17 mouse cellular contexts compared by ENCODE assay signal in the genomic region with DNA sequence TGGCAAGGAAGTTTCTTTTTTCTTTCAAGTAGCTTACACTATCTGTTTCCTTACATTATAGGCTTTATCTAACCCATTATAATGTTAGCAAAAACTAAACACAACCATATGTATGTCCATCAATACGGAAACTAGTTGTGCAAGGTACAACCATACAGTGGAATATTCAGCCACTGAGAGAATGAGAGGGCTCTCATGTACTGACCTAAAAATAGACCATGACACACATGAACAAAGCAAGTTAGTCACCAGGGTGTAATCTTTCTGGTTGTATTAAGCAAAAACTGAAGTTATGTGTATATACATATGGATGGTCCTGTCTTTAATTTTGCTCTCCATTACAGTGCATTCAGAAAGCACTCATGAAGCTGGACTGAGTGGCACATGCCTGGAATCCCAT.
"Had no signal": no experiment of that assay in that cellular context is flagged by ENCODE, and none has a peak within 500 bp of the region (broad histone marks: within the 10 kb centered on the region; RNA-seq: fewer than 3 reads in every experiment).

No protein-coding gene starts in this region.

- H3K27me3 ChIP-seq: liver, embryonic 13.5 days; midbrain, embryonic 12.5 days; midbrain, embryonic 15.5 days; neural tube, embryonic 12.5 days; neural tube, embryonic 15.5 days had no signal

- H3K4me3 ChIP-seq: layer of hippocampus, adult 2 months; left cerebral cortex, adult 2 months; liver, embryonic 13.5 days; midbrain, embryonic 12.5 days; midbrain, embryonic 15.5 days; neural tube, embryonic 12.5 days; neural tube, embryonic 15.5 days had no signal

- H3K9ac ChIP-seq: liver, embryonic 13.5 days; midbrain, embryonic 12.5 days; midbrain, embryonic 15.5 days; neural tube, embryonic 12.5 days; neural tube, embryonic 15.5 days had no signal

- H3K4me1 ChIP-seq: liver, embryonic 13.5 days; midbrain, embryonic 12.5 days; midbrain, embryonic 15.5 days; neural tube, embryonic 12.5 days; neural tube, embryonic 15.5 days had no signal

- H3K27ac ChIP-seq: kidney, postnatal 0 days; layer of hippocampus, adult 2 months; left cerebral cortex, adult 2 months; liver, embryonic 13.5 days; midbrain, embryonic 12.5 days; midbrain, embryonic 15.5 days; neural tube, embryonic 12.5 days; neural tube, embryonic 15.5 days had no signal

- H3K9me3 ChIP-seq: liver, embryonic 13.5 days; midbrain, embryonic 12.5 days; midbrain, embryonic 15.5 days; neural tube, embryonic 12.5 days; neural tube, embryonic 15.5 days had no signal

- DNase-seq: kidney, postnatal 25 days; layer of hippocampus, adult 9-11 months; layer of hippocampus, postnatal 36 days; liver, embryonic 13.5 days; lung, adult 2 months; lung, postnatal 14 days; lung, postnatal 4 days; retina, postnatal 1 day; thymus, adult 18-20 months; thymus, postnatal 36 days had no signal

- ATAC-seq: midbrain, embryonic 15.5 days had no signal

- H3K4me2 ChIP-seq: liver, embryonic 13.5 days; midbrain, embryonic 12.5 days; midbrain, embryonic 15.5 days; neural tube, embryonic 12.5 days; neural tube, embryonic 15.5 days had no signal
